In the genomic region with DNA sequence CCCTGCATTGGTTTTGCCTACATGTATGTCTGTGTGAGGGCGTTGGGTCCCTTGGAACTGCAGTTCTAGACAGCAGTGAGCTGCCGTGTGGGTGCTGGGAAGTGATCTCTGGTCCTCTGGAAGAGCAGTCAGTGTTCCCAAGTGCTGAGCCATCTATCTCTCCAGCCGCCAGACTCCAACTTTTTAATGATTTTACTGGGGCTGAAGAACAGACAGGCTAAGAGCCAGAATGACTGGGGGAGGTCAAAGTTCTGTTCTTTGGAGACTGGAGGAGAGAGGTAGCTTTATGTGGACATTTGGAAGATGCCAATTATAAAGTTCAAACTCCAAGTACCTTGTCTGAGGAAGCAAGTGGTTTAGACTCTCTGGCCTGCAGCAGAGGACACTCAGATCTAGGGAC, we compare ENCODE assay signal across 5 mouse cellular contexts.
"Had no signal": no experiment of that assay in that cellular context is flagged by ENCODE, and none has a peak within 500 bp of the region (broad histone marks: within the 10 kb centered on the region; RNA-seq: fewer than 3 reads in every experiment).

No protein-coding gene starts in this region.

- DNase-seq: layer of hippocampus, adult 9-11 months; layer of hippocampus, postnatal 36 days; liver, embryonic 13.5 days; lung, adult 18-20 months; midbrain, embryonic 14.5 days had no signal
